ENCODE assay signal across 21 mouse cellular contexts in genomic region chr19:45817816-45818490, GRCm38 (mm10). TPM values are rescaled to one million over a fixed set of nuclear protein-coding genes. Genes with fewer than 3 reads are reported as not detected.
A peak's percentile ranks its signal among the peaks of the same experiment; 100 is the strongest.
DNase-seq lines count a peak whose midpoint lies in the region; ATAC-seq and TF ChIP-seq lines count a peak whose summit lies in the region.
"Had no signal": no experiment of that assay in that cellular context is flagged by ENCODE, and none has a peak within 500 bp of the region (broad histone marks: within the 10 kb centered on the region; RNA-seq: fewer than 3 reads in every experiment).

No protein-coding gene starts in this region.

- no peak overlapping the region for H3K27ac ChIP-seq in neural tube, embryonic 15.5 days (replicated peaks)
- H3K27ac ChIP-seq: forebrain, embryonic 13.5 days; gastrocnemius, adult 2 months; hindbrain, embryonic 10.5 days; liver, embryonic 14.5 days; midbrain, embryonic 10.5 days had no signal

- peaks cover 6% of the 10 kb centered on the region; the same call in 1 of the 2 replicates for H3K27me3 ChIP-seq in E14TG2a.4 (ENCODE audit: insufficient read depth, low read length)
- H3K27me3 ChIP-seq in neural tube, embryonic 15.5 days (replicated peaks), result no peaks in the 10 kb centered on the region; the same call in 1 of the 2 replicates
- H3K27me3 ChIP-seq: embryonic facial prominence, embryonic 15.5 days; Patski had no signal

- peaks cover 8% of the 10 kb centered on the region; the same call in 1 of the 2 replicates for H3K36me3 ChIP-seq in E14TG2a.4 (ENCODE audit: insufficient read depth, low read length)
- H3K36me3 ChIP-seq in neural tube, embryonic 15.5 days, result 0 out of 2 replicates have a peak, but pooled peaks cover 4% of the 10 kb centered on the region
- H3K36me3 ChIP-seq: midbrain, embryonic 10.5 days had no signal

- peak; percentile 39 to 61 for DNase-seq in layer of hippocampus, adult 18-20 months (ENCODE audit: low spot score in 2 of 2)
- no peak for DNase-seq in layer of hippocampus, postnatal 14 days (ENCODE audit: low spot score in 2 of 2)
- peak; percentile 55 for DNase-seq in ZHBTc4 (ENCODE audit: low read depth, low spot score)
- peak; percentile 54 for DNase-seq in lung, postnatal 25 days (ENCODE audit: low spot score)
- DNase-seq in cerebellum, adult 18-20 months, result no peak
- no peak for DNase-seq in thymus, postnatal 0 days (ENCODE audit: low spot score)
- DNase-seq: adrenal gland, adult 8-10 months; cerebellum, postnatal 25 days; gastrocnemius, adult 2 months; kidney, adult 11 months; thymus, postnatal 25 days had no signal

- H3K4me2 ChIP-seq in neural tube, embryonic 15.5 days, result no peak overlapping the region
- H3K4me2 ChIP-seq: embryonic facial prominence, embryonic 15.5 days; forebrain, embryonic 13.5 days; heart, embryonic 12.5 days had no signal

- no peak for TF ChIP-seq CTCF in E14TG2a.4 (conservative IDR thresholded peaks at IDR 0.05; ENCODE audit: low read length)

- peaks cover 81% of the 10 kb centered on the region for H3K4me1 ChIP-seq in E14TG2a.4 (replicated peaks; ENCODE audit: low read depth, low read length)
- H3K4me1 ChIP-seq in neural tube, embryonic 15.5 days, result peaks cover 51% of the 10 kb centered on the region

- peak overlapping the region; percentile 50 for H3K4me3 ChIP-seq in E14TG2a.4 (replicated peaks; ENCODE audit: low read length)
- H3K4me3 ChIP-seq in neural tube, embryonic 15.5 days (replicated peaks), result no peak overlapping the region
- H3K4me3 ChIP-seq: embryonic facial prominence, embryonic 15.5 days; forebrain, embryonic 13.5 days; gastrocnemius, adult 2 months; heart, embryonic 12.5 days; hindbrain, embryonic 10.5 days; midbrain, embryonic 10.5 days; myocyte had no signal

- ATAC-seq in neural tube, embryonic 15.5 days (ENCODE audit: low FRiP score), result no peak
- ATAC-seq: forebrain, embryonic 13.5 days; Patski had no signal

- no peaks in the 10 kb centered on the region for H3K9me3 ChIP-seq in E14TG2a.4 (ENCODE audit: low read length)
- H3K9me3 ChIP-seq in neural tube, embryonic 15.5 days (replicated peaks), result no peaks in the 10 kb centered on the region
- H3K9me3 ChIP-seq: embryonic facial prominence, embryonic 15.5 days; forebrain, embryonic 13.5 days; heart, embryonic 12.5 days; hindbrain, embryonic 10.5 days; midbrain, embryonic 10.5 days had no signal

- 74% methylated on average over 11 of the region's 11 CpGs for WGBS in neural tube, embryonic 15.5 days

- H3K9ac ChIP-seq in neural tube, embryonic 15.5 days (replicated peaks), result no peak overlapping the region
- H3K9ac ChIP-seq: embryonic facial prominence, embryonic 15.5 days; forebrain, embryonic 13.5 days; heart, embryonic 12.5 days; liver, embryonic 14.5 days had no signal

RNA-seq across cellular contexts. Expression of gene Kcnip2, which starts 2.1 kb away (rescaled TPM):
- 100 to 1,000 TPM; 208 to 213 TPM for total RNA-seq in layer of hippocampus, adult 18-20 months (2021)
- 100 to 1,000 TPM; 193 to 195 TPM for total RNA-seq in layer of hippocampus, postnatal 14 days (2021)
- 1.3 TPM in 2 replicates for polyA plus RNA-seq in thymus, postnatal 0 days (2015; fragmentation: Nextera tagmentation; extraction: Ambion mirVana)
- 19.1 and 19.4 TPM in 2 replicates for polyA plus RNA-seq in neural tube, embryonic 15.5 days (2015; fragmentation: Nextera tagmentation; extraction: Ambion mirVana)

RNA-seq across cellular contexts. Expression of gene Mgea5, which starts 34.3 kb away (rescaled TPM):
- total RNA-seq in layer of hippocampus, adult 18-20 months (2021), result 100 to 1,000 TPM; 153 to 160 TPM
- 100 to 1,000 TPM; 133 to 136 TPM for total RNA-seq in layer of hippocampus, postnatal 14 days (2021)
- 61.0 and 90.5 TPM in 2 replicates for polyA plus RNA-seq in thymus, postnatal 0 days (2015; fragmentation: Nextera tagmentation; extraction: Ambion mirVana)
- polyA plus RNA-seq in neural tube, embryonic 15.5 days (2015; fragmentation: Nextera tagmentation; extraction: Ambion mirVana), result 64.6 and 71.2 TPM in 2 replicates

Comparison
In these comparisons a context has a peak if more than half of its experiments do, and no peak if none do; other contexts are left out.
1. DNase-seq: peak in layer of hippocampus, adult 18-20 months (2 of 2), ZHBTc4 (single experiment) and lung, postnatal 25 days (single experiment); none in layer of hippocampus, postnatal 14 days (0 of 2), cerebellum, adult 18-20 months (0 of 2) and thymus, postnatal 0 days (single experiment).